Mouse (Mus musculus) kidney, adult 2 months (tissue): ENCODE results near the gene H3f3b. TPM values are rescaled to one million over a fixed set of nuclear protein-coding genes. Genes with fewer than 3 reads are reported as not detected.

Experiments
- DNase-seq: peaks from one replicate; pipeline ENCODE4 v3.0.0; 2021
- H3K27ac ChIP-seq: fragments of 200-500 bp; 2 replicates; pipeline ENCODE4 v1.5.1; 2012; ENCODE audit warnings: low read depth, low read length, control low read depth, inconsistent platforms; ENCODE audit not compliant: insufficient read depth
- H3K27me3 ChIP-seq: fragments of 200-500 bp; replicated peaks from 2 replicates; pipeline ENCODE4 v1.6.1; 2012; ENCODE audit warnings: mild to moderate bottlenecking, moderate library complexity, low read length, inconsistent platforms; ENCODE audit not compliant: control insufficient read depth, insufficient read depth
- H3K36me3 ChIP-seq: fragments of 200-500 bp; 2 replicates; pipeline ENCODE4 v1.6.1; 2012; ENCODE audit warnings: mild to moderate bottlenecking, moderate library complexity, low read length, inconsistent platforms; ENCODE audit not compliant: control insufficient read depth, insufficient read depth
- H3K4me1 ChIP-seq: fragments of 200-500 bp; 2 replicates; pipeline ENCODE4 v1.6.1; 2011; ENCODE audit warnings: low read length; ENCODE audit not compliant: control insufficient read depth, insufficient read depth
- H3K4me3 ChIP-seq: fragments of 200-500 bp; 2 replicates; pipeline ENCODE4 v1.5.1; 2011; ENCODE audit warnings: mild to moderate bottlenecking, low read depth, low read length, control low read depth; ENCODE audit not compliant: insufficient read depth
- CTCF ChIP-seq: fragments of 200-500 bp; conservative IDR thresholded peaks from 2 replicates; pipeline ENCODE4 v1.5.1; 2011; ENCODE audit warnings: low read depth, mild to moderate bottlenecking, control low read depth, low read length, moderate library complexity, mixed read lengths; ENCODE audit not compliant: insufficient read depth, insufficient read length
- POLR2A ChIP-seq: fragments of 200-500 bp; IDR thresholded peaks from one replicate; pipeline ENCODE4 v1.6.1; 2011; ENCODE audit warnings: low read depth, low read length, control low read depth
- WGBS: fragments of 180-500 bp; shearing (Covaris S2); methylation state at CpG from one replicate; pipeline ENCODE4 v1.1.7; 2018; 5-methylcytosine and 5-hydroxymethylcytosine counted together
- polyA plus RNA-seq: library from polyadenylated mRNA; depleted of rRNA; stranded (reverse); fragments of >200 nt; gene quantifications from 2 replicates; pipeline ENCODE4 v1.2.3, GENCODE M21; 2012

H3f3b gene
- polyA plus RNA-seq, 1 experiment = 150 TPM

- DNase-seq = peak; percentile 81
- H3K4me1 ChIP-seq = no peaks in the 10 kb centered on the region; the same call in 1 of the 2 replicates
- WGBS = 11% methylated on average over 14 of the region's 14 CpGs
- TF ChIP-seq CTCF (peak; percentile 68), POLR2A (no peak)
- H3K36me3 ChIP-seq = no peaks in the 10 kb centered on the region
- no peaks in the 10 kb centered on the region for H3K27me3 ChIP-seq
- H3K4me3 ChIP-seq = no peak overlapping the region
- H3K27ac ChIP-seq = no peak overlapping the region
Observed at GRCm38 (mm10) chr11:115999538-116000143, 28.1 kb downstream of the H3f3b start.

GRCm38 (mm10) chr11:115999027-115999426, 28.7 kb downstream of the H3f3b start:
- TF ChIP-seq POLR2A = no peak
- no peak for TF ChIP-seq CTCF
- no peak overlapping the region for H3K4me3 ChIP-seq
- H3K4me1 ChIP-seq = no peaks in the 10 kb centered on the region
- H3K27ac ChIP-seq = no peak overlapping the region
- no peak for DNase-seq
- H3K36me3 ChIP-seq = no peaks in the 10 kb centered on the region
- H3K27me3 ChIP-seq = no peaks in the 10 kb centered on the region
- WGBS = 64% methylated on average over 7 of the region's 7 CpGs

DNA sequence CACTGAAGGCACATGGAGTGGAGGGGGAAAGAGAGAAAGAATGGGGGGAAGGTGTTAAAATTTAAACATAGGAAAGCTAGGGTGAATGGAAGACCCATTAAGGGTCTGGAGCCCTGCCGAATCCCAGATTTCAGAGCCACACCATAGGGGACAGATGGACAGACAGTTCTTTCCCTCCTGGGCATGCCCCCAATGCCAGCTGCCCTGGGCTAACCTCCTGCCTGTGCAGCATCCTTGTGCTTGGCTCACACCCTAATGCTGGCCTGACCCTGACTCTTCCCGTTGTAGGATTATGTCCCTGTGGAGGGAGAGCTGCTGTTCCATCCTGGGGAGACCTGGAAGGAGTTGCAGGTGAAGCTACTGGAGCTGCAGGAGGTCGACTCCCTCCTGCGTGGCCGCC, 30.1 kb downstream of the H3f3b start:
- H3K36me3 ChIP-seq = no peaks in the 10 kb centered on the region
- WGBS = 67% methylated on average over 5 of the region's 5 CpGs
- no peaks in the 10 kb centered on the region for H3K4me1 ChIP-seq
- H3K4me3 ChIP-seq = no peak overlapping the region
- H3K27me3 ChIP-seq = no peaks in the 10 kb centered on the region
- DNase-seq = no peak
- H3K27ac ChIP-seq = no peak overlapping the region
- TF ChIP-seq CTCF = no peak
- TF ChIP-seq POLR2A = no peak

DNA sequence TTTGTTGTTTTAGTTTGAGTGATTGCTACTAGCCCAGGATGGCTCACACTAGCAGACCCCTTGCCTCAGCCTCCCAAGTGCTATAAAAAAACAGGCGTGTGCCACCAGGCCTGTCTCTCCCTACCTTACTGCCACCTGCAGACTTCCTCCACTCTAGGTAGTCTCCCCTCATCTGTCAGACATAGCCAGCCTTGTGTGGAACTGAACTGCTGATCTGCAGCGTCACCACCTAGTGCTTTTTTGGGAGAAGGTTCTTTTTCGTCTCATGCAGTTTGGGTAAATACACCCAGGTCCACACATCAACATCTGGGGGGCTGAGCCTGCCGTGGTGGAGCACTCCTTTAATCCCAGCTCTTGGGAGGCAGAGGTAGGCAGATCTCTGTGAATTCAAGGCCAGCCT, 30.7 kb downstream of the H3f3b start:
- no peak for DNase-seq
- H3K27me3 ChIP-seq = no peaks in the 10 kb centered on the region
- no peak for TF ChIP-seq POLR2A
- no peak for TF ChIP-seq CTCF
- no peak overlapping the region for H3K27ac ChIP-seq
- 83% methylated on average over 4 of the region's 4 CpGs for WGBS
- no peaks in the 10 kb centered on the region for H3K36me3 ChIP-seq
- no peaks in the 10 kb centered on the region for H3K4me1 ChIP-seq
- no peak overlapping the region for H3K4me3 ChIP-seq

DNA sequence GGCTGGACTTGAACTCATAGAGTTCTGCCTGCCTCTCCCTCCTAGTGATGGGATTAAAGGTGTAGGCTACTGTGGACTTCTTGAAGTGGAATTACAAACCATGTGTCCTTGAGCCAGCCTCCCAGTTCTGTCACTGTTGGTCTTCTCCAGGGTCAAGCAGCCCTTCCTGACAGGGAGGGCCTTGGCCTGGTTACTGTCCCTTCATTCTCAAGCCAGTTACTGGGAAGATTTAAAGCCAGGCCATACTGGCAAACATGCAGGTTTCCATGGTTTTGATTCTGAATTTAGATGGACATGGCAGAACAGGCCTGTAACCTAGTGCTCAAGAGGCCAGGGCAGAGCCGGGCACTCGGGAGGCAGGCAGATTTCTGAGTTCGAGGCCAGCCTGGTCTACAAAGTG, 32.5 kb downstream of the H3f3b start:
- no peak for DNase-seq
- no peak overlapping the region for H3K4me3 ChIP-seq
- 85% methylated on average over 3 of the region's 3 CpGs for WGBS
- no peaks in the 10 kb centered on the region for H3K27me3 ChIP-seq
- H3K4me1 ChIP-seq = no peaks in the 10 kb centered on the region
- no peaks in the 10 kb centered on the region for H3K36me3 ChIP-seq
- no peak overlapping the region for H3K27ac ChIP-seq
- no peak for TF ChIP-seq CTCF
- no peak for TF ChIP-seq POLR2A

- H3K4me3 ChIP-seq = no peak overlapping the region
- TF ChIP-seq CTCF = no peak
- TF ChIP-seq POLR2A = no peak
- no peaks in the 10 kb centered on the region for H3K27me3 ChIP-seq
- DNase-seq = no peak
- H3K4me1 ChIP-seq = no peaks in the 10 kb centered on the region
- 60% methylated on average over 4 of the region's 4 CpGs for WGBS
- H3K27ac ChIP-seq = no peak overlapping the region
- no peaks in the 10 kb centered on the region for H3K36me3 ChIP-seq
Observed at GRCm38 (mm10) chr11:115992098-115992497, 35.7 kb downstream of the H3f3b start.

- no peaks in the 10 kb centered on the region for H3K27me3 ChIP-seq
- no peak overlapping the region for H3K27ac ChIP-seq
- 52% methylated on average over 15 of the region's 15 CpGs for WGBS
- TF ChIP-seq POLR2A (no peak), CTCF (no peak)
- H3K4me1 ChIP-seq = no peaks in the 10 kb centered on the region
- no peak for DNase-seq
- H3K4me3 ChIP-seq = no peak overlapping the region
- no peaks in the 10 kb centered on the region for H3K36me3 ChIP-seq
Observed at GRCm38 (mm10) chr11:115989686-115990085, 38.1 kb downstream of the H3f3b start.
